Mouse (Mus musculus) brain, embryonic 14.5 days (tissue): ENCODE results near the gene Slit3.

Experiments
- CTCF ChIP-seq: fragments of 200-500 bp; IDR thresholded peaks from 2 replicates; pipeline ENCODE4 v1.5.1; 2012; ENCODE audit warnings: inconsistent platforms, mild to moderate bottlenecking, moderate library complexity, borderline replicate concordance; ENCODE audit not compliant: insufficient read depth, insufficient read length; ENCODE audit errors: extremely low read depth
- POLR2A ChIP-seq: fragments of 200-500 bp; IDR thresholded peaks from 2 replicates; pipeline ENCODE4 v1.6.1; 2012; ENCODE audit warnings: mild to moderate bottlenecking, inconsistent platforms, borderline replicate concordance; ENCODE audit not compliant: poor library complexity, insufficient read depth, insufficient read length, severe bottlenecking; ENCODE audit errors: extremely low read depth

DNA sequence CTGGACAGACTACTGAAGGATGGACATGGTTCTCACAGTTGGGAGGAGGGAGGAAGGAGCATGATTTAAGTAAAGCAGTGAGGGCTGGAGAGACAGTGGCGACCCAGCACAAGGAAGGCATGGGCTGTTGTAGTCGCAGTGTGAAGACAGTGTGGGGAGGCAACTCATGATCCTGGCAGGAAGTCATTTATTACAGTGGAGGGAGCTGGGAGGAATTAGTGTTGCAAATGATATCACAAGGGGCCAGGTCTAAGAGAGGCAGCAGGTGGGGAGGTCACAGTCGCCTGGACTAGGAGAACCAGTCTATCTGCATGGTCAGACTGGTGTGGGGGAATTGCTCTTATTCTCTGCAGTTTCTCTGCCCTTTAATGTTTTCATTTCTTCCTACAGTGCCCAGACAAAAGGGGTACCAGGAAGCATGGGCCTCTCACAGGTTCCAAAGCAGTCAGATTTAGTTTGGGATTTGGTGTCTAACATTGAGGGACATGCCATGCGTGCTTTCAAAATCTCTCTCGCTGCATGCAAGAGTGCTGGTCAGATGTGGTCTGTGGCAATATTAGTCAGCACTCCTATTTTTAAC lies 194.5 kb downstream of the Slit3 start:
- no peak for TF ChIP-seq CTCF
- TF ChIP-seq POLR2A: no peak
